Mouse (Mus musculus) gastrocnemius, adult 8-10 months (tissue): ENCODE results near the gene Upf2. TPM values are rescaled to one million over a fixed set of nuclear protein-coding genes. Genes with fewer than 3 reads are reported as not detected.

ENCODE experiments used
- total RNA-seq, 4 experiments: library from RNA; stranded (reverse); gene quantifications; 2 replicates each; pipeline ENCODE4 v1.2.4; 2022

Upf2 gene
- total RNA-seq, 4 experiments from 2014 or later: 26.7 to 39.3 (median 31.9) TPM

Other genes starting within 250 kb of the Upf2 start
- 1 to 10 TPM in 3 of 4 experiments, under 1 TPM in 1; 0.51 to 1.3 (median 1.1) TPM for gene Camk1d, start 237.0 kb upstream of the Upf2 start, total RNA-seq
- 1 to 10 TPM; 2.5 to 3.4 (median 2.9) TPM for gene Nudt5, start 106.5 kb upstream of the Upf2 start, total RNA-seq
- gene Cdc123, start 106.3 kb upstream of the Upf2 start, total RNA-seq: 10 to 100 TPM; 87.0 to 94.2 (median 90.6) TPM
- gene Gm13199, start 88.5 kb upstream of the Upf2 start, total RNA-seq: not detected
- 10 to 100 TPM; 30.9 to 34.1 (median 33.6) TPM for gene Sec61a2, start 56.0 kb upstream of the Upf2 start, total RNA-seq
- 1 to 10 TPM; 1.2 to 4.9 (median 3.1) TPM for gene Dhtkd1, start 8.7 kb upstream of the Upf2 start, total RNA-seq
- under 1 TPM; 0.70 to 0.97 (median 0.90) TPM for gene Proser2, start 178.7 kb downstream of the Upf2 start, total RNA-seq